Mouse (Mus musculus): ENCODE data around the gene Miga2. TPM values are rescaled to one million over a fixed set of nuclear protein-coding genes. Genes with fewer than 3 reads are reported as not detected.

Miga2 gene
- total RNA-seq, 4 experiments from 2014 or later = 106 to 121 (median 108) TPM

- DNase-seq (ENCODE audit: low spot score in 2 of 2) = peak; percentile 60 to 69
These were observed 5.2 kb upstream of the Miga2 start, which contains the start of gene Sh3glb2 for GRCm38 (mm10) chr2:30358533-30359531. TSS of gene Sh3glb2 (minus strand) at chr2:30359337.

GRCm38 (mm10) chr2:30360626-30361025 lies 3.4 kb upstream of the Miga2 start:
- no peak for DNase-seq (ENCODE audit: low spot score in 2 of 2)

DNA sequence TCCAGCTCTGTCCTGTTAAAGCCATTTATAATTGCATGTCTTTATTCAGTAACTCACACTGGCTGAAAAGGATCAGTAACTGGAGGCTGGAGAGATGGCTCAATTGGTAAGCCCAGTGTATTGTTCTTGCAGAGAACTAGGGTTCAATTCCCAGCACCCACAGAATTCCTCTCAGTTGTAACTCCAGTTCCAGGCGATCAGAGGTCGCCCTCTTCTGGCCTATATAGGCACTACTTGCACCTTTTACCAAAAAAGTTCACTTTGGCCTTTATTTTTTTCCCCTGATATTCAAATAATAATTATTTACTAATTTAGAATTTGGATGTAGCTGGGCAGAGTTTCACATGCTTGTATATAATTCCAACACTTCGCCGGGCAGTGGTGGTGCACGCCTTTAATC lies 1.2 kb upstream of the Miga2 start:
- DNase-seq (ENCODE audit: low spot score in 2 of 2) = no peak

DNA sequence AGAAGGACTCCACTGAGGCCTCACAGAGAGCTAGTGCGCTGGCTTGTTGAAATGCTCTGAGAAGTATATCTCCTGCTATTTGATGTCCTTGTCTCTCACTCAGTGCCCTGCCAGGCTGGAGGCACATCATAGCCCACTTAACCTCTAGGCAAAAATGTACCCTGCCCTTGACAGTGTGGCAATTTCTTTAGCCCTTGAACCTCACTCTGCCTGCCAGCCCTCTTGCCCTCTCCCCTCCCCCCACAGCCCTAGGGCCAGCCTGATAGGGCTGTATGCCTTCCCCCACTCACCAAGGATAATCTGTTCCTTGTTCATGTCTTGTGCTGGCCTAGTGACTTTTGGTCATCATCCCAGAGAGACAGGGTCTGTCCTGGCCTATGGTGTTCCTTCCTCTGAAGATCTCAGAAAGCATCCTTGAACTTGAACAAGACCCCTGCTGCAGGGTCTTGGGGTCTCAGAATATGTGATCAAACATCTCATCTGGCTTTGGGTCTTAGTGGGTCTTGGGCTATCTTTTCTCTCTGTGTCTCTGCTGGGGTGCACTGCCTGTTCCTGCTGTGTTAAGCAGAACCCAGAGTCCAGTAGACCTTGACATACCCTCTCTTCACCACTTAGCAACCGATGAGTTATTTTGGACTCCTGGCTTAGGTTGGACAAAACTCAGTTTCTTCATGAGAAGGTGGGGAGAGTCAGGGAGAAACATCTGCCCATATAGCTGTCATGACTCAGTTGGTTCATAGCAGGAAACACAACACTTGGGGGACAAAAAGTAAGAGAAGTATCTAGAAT lies 1.4 kb downstream of the Miga2 start:
- no peak for DNase-seq (ENCODE audit: low spot score in 2 of 2)

DNA sequence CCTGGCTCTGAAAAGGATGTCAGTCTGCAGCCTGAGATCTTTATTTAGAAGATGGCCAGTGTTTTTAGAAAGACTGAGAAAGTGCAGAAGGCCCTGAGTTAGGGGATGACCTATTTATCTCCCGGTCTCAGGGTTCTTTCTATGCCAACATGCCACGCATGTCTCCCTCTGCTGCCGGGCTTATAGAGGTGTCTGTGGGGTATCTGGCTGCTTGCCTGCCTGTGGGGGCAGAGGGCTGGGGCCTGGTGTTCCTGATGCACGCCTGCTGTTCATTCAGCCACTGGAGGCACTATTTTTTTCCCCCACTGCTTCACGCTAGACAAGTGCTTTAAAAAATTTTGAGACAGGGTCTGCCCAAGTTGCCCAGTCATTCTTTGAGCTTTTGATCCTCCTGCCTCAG lies 2.2 kb downstream of the Miga2 start:
- no peak for DNase-seq (ENCODE audit: low spot score in 2 of 2)

- no peak for DNase-seq (ENCODE audit: low spot score in 2 of 2)
These were observed 7.5 kb downstream of the Miga2 start for GRCm38 (mm10) chr2:30371544-30371943.

GRCm38 (mm10) chr2:30372726-30373125 lies 8.7 kb downstream of the Miga2 start:
- no peak for DNase-seq (ENCODE audit: low spot score in 2 of 2)

GRCm38 (mm10) chr2:30375893-30376292 lies 11.9 kb downstream of the Miga2 start:
- DNase-seq (ENCODE audit: low spot score in 2 of 2) = no peak

GRCm38 (mm10) chr2:30377721-30378120 lies 13.7 kb downstream of the Miga2 start:
- DNase-seq (ENCODE audit: low spot score in 2 of 2) = no peak

- no peak for DNase-seq (ENCODE audit: low spot score in 2 of 2)
These were observed 15.3 kb downstream of the Miga2 start for GRCm38 (mm10) chr2:30379307-30379706.

GRCm38 (mm10) chr2:30380564-30381376 lies 16.7 kb downstream of the Miga2 start:
- no peak for DNase-seq (ENCODE audit: low spot score in 2 of 2)

GRCm38 (mm10) chr2:30381377-30381725 lies 17.3 kb downstream of the Miga2 start:
- no peak for DNase-seq (ENCODE audit: low spot score in 2 of 2)

GRCm38 (mm10) chr2:30384814-30385213 lies 20.8 kb downstream of the Miga2 start:
- no peak for DNase-seq (ENCODE audit: low spot score in 2 of 2)

GRCm38 (mm10) chr2:30385591-30385990 lies 21.6 kb downstream of the Miga2 start:
- DNase-seq (ENCODE audit: low spot score in 2 of 2) = no peak

DNA sequence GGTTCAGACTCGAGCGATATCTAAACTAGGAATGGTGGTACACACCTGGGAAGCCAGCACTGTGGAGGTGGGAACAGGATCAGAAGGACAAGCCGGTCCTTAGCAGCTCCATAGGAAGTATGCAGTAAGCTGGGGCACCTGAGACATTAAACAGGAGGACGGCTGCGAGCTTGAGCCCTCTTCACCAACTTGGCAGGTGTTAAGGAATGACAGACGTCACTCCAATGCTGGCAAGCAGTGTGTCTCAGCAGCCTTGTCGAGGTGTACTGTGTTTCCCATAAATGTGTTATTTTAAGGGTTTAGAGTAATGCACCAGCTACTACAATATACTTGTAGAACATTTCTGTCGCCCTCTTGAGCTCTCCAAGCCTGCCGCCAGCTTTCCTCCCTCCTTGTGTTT lies 22.9 kb downstream of the Miga2 start:
- DNase-seq (ENCODE audit: low spot score in 2 of 2) = no peak

DNA sequence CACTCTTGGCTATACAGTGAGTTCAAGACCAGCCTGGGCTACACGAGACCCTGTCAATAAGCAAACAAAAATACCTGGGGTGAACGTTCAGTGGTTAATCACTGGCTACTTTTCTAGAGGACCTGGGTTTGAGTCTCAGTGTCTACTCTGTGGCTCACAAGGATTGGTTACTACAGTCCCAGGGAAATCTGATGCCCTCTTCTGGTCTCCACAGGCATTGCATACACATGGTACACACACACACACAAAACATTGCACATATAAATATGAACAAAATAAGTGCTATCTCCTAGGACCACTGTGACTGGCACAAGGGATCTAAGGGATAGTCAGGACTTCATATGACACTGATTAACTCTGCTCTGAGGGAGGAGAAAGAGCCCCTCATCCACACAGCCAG lies 25.0 kb downstream of the Miga2 start:
- no peak for DNase-seq (ENCODE audit: low spot score in 2 of 2)

GRCm38 (mm10) chr2:30392114-30392576 lies 28.1 kb downstream of the Miga2 start, which contains the start of gene Dolpp1:
TSS of gene Dolpp1 (plus strand) at chr2:30392254.
- DNase-seq (ENCODE audit: low spot score in 2 of 2) = peak; percentile 92 to 99

GRCm38 (mm10) chr2:30392577-30393369 lies 28.7 kb downstream of the Miga2 start:
- peak; percentile 48 to 64 for DNase-seq (ENCODE audit: low spot score in 2 of 2)

DNA sequence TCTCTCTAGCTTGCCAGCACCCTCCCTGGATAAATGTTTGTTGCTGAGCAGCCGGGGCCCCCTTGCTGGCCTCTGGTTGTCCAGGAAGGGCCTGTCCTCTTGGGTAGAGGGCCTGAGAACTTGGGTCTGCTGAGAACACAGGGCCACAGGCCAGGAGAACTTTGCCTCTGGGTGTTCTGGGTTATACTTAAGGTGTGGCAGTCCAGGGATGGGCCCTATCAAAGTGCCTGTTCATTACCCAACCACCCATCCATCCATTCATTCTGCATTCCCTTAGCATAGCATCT lies 29.3 kb downstream of the Miga2 start:
- DNase-seq (ENCODE audit: low spot score in 2 of 2) = no peak

- DNase-seq (ENCODE audit: low spot score in 2 of 2) = no peak
These were observed 31.7 kb downstream of the Miga2 start for GRCm38 (mm10) chr2:30395757-30396156.

DNA sequence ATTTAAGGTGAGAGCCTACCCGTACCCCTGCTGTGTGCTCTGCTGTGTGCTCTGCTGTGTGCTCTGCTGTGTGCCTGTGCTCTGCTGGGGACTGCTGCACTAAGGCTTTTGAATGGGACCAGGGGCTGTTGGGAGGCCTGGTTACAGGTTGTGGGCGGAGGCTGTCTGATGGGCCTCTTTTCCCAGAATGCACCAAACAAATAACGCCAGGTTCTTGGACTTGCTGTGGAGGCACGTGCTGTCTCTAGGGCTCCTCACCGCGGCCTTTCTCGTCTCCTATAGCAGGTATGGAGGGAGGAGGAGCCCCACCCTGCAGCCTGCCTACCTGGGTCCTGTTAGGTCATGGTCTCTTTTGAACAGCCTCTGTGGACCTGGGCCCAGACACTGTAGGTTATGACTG lies 32.2 kb downstream of the Miga2 start:
- no peak for DNase-seq (ENCODE audit: low spot score in 2 of 2)

All from left cerebral cortex, adult 8-10 months (tissue).